Mouse (Mus musculus): ENCODE data around the gene Acp1. TPM values are rescaled to one million over a fixed set of nuclear protein-coding genes. Genes with fewer than 3 reads are reported as not detected.

The Acp1 gene
- 53.6 and 63.6 TPM in 2 replicates for polyA plus RNA-seq (2011; ENCODE audit: insufficient read depth, insufficient read length, low replicate concordance, missing spikeins)

GRCm38 (mm10) chr12:30911261-30912047 lies at the start of gene Acp1, which contains the start of gene Sh3yl1:
Acp1 (minus strand) TSS chr12:30911589.
Sh3yl1 (plus strand) TSS chr12:30911668.
- under 1% methylated on average over 52 of the region's 52 CpGs for WGBS
- Histone ChIP-seq H3K4me3 (replicated peaks; ENCODE audit: control insufficient read depth, low read depth, low read length) (peak within 1 kb of the TSS; percentile 94), H3K27ac (ENCODE audit: control insufficient read depth, insufficient read depth, low read depth, low read length, poor library complexity) (peak within 1 kb of the TSS; percentile 77), H3K4me1 (ENCODE audit: control insufficient read depth, insufficient read depth, low read length) (peaks cover 1% of the 10 kb centered on the region; the same call in 1 of the 2 replicates)
- TF ChIP-seq POLR2A (IDR thresholded peaks at IDR 0.05; ENCODE audit: borderline replicate concordance, control insufficient read depth, low read depth, low read length) (peak; percentile 81), CTCF (IDR thresholded peaks at IDR 0.05; ENCODE audit: control insufficient read depth, insufficient read depth, low read length) (no peak)

DNA sequence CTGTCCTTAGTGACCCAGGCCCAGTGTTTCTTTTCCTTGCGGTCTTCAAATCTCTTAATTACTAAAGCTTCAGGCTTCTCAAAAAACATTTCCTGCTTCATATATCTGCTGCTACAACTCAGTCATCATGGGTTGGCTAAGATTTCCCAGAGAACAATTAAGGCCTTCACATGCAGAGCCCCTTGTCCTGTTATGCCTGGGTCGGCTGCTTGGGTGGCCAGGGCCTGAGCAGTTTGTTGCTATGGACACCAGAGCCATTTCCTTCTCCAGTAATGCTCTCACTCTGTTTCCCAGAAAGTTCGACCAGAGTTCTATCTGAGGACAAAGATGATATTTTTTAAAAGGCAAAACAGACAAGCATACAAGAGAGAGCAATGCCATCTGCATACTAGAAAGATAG lies 32.8 kb upstream of the Acp1 start:
- Histone ChIP-seq H3K4me1 (ENCODE audit: control insufficient read depth, insufficient read depth, low read length) (no peaks in the 10 kb centered on the region), H3K4me3 (replicated peaks; ENCODE audit: control insufficient read depth, low read depth, low read length) (no peak overlapping the region), H3K27ac (ENCODE audit: control insufficient read depth, insufficient read depth, low read depth, low read length, poor library complexity) (no peak overlapping the region)
- 80% methylated on average over 3 of the region's 3 CpGs for whole genome bisulfite sequencing
- no peak for TF ChIP-seq CTCF (IDR thresholded peaks at IDR 0.05; ENCODE audit: control insufficient read depth, insufficient read depth, low read length)
- no peak for TF ChIP-seq POLR2A (IDR thresholded peaks at IDR 0.05; ENCODE audit: borderline replicate concordance, control insufficient read depth, low read depth, low read length)

DNA sequence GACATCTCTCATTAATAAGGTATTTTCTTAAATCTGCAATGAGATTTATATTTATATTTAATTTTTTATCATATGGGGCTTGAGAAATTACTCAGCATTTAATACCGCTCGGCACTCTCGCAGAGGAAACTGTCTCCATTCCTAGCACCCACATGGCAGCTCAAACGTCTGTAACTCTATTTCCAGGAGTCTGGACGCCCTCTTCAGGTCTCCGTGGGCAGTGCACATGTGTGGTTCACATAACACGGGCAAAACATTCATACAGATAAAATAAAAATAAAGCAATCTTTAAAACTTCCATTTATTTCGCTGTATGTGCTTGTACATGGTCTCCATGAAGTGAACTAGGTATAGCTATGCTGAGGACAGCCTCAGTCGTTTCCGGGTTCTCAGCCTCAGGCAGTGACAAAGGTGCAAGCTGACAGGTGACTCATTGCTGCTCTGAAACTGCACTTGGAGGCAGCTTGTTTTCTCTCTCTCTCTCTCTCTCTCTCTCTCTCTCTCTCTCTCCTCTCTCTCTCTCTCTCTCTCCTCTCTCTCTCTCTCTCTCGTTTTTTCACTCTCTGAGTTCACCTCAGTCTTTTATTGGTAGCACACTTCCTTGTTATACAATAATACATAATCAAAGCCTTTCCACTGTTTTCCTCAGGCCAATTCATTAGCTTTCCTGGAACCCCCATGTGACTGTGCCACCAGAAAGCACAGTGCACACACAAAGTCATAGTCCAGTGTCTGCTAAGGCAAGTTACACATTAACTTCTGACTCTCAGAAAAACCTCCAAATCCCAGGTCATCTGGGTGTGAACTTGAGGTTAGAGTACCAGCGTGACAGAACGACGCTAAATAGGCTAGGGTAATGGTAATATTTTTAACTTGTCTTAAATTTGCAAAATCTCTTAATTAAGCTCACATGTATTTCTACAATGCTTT lies 31.9 kb upstream of the Acp1 start:
- Histone ChIP-seq H3K27ac (ENCODE audit: control insufficient read depth, insufficient read depth, low read depth, low read length, poor library complexity) (no peak overlapping the region), H3K4me1 (ENCODE audit: control insufficient read depth, insufficient read depth, low read length) (no peaks in the 10 kb centered on the region), H3K4me3 (replicated peaks; ENCODE audit: control insufficient read depth, low read depth, low read length) (no peak overlapping the region)
- TF ChIP-seq CTCF (IDR thresholded peaks at IDR 0.05; ENCODE audit: control insufficient read depth, insufficient read depth, low read length), result no peak
- TF ChIP-seq POLR2A (IDR thresholded peaks at IDR 0.05; ENCODE audit: borderline replicate concordance, control insufficient read depth, low read depth, low read length), result no peak
- 84% methylated on average over 14 of the region's 14 CpGs for WGBS

DNA sequence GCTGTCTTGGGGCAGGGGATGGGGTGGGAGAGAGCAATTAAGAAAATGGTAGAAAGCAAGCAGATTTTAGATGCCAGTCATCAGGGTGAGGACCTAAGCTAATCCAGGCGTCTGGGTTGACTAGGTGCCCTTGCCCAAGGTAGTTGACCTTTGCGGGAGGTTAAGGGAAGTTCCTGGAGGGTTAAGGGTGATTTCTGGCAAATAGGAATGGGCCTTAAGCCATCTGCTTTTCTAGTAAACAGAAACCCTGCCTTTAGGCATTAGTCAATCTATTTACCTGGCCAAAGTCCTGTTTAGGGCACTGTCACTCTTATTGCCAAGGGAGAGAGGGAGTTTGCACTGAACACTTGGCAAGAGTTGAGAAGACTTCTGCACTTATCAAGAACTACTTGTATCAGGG lies 25.5 kb upstream of the Acp1 start:
- Histone ChIP-seq H3K27ac (ENCODE audit: control insufficient read depth, insufficient read depth, low read depth, low read length, poor library complexity) (no peak overlapping the region), H3K4me1 (ENCODE audit: control insufficient read depth, insufficient read depth, low read length) (no peaks in the 10 kb centered on the region), H3K4me3 (replicated peaks; ENCODE audit: control insufficient read depth, low read depth, low read length) (no peak overlapping the region)
- no peak for TF ChIP-seq CTCF (IDR thresholded peaks at IDR 0.05; ENCODE audit: control insufficient read depth, insufficient read depth, low read length)
- no peak for TF ChIP-seq POLR2A (IDR thresholded peaks at IDR 0.05; ENCODE audit: borderline replicate concordance, control insufficient read depth, low read depth, low read length)
- 78% methylated on average over 2 of the region's 2 CpGs for WGBS

DNA sequence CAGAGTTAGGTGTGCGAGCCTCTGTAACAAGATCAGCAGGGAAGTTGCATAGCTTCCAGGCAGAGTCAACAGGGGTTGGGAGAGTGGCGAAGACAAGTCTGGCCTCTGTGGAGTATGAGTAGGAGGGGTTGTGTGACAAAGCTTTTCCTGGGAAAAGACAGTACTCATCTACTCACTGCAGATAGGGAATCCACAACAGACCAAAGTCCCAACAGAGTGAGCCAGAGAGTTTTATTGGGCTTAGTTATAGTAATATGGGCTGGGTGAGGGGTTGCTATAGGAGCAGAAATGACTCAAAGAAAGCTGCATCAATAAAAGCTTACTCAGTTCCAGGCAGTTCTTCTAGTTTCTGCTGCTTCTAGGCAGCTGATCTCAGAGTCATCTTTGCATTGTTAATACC lies 21.9 kb upstream of the Acp1 start:
- no peak for TF ChIP-seq CTCF (IDR thresholded peaks at IDR 0.05; ENCODE audit: control insufficient read depth, insufficient read depth, low read length)
- WGBS, result 88% methylated on average over 2 of the region's 2 CpGs
- no peak overlapping the region for H3K4me3 ChIP-seq (replicated peaks; ENCODE audit: control insufficient read depth, low read depth, low read length)
- H3K27ac ChIP-seq (ENCODE audit: control insufficient read depth, insufficient read depth, low read depth, low read length, poor library complexity), result no peak overlapping the region
- H3K4me1 ChIP-seq (ENCODE audit: control insufficient read depth, insufficient read depth, low read length), result no peaks in the 10 kb centered on the region

GRCm38 (mm10) chr12:30928182-30928581 lies 16.8 kb upstream of the Acp1 start:
- TF ChIP-seq POLR2A (IDR thresholded peaks at IDR 0.05; ENCODE audit: borderline replicate concordance, control insufficient read depth, low read depth, low read length) (no peak), CTCF (IDR thresholded peaks at IDR 0.05; ENCODE audit: control insufficient read depth, insufficient read depth, low read length) (no peak)
- no peak overlapping the region for H3K27ac ChIP-seq (ENCODE audit: control insufficient read depth, insufficient read depth, low read depth, low read length, poor library complexity)
- no peak overlapping the region for H3K4me3 ChIP-seq (replicated peaks; ENCODE audit: control insufficient read depth, low read depth, low read length)
- H3K4me1 ChIP-seq (ENCODE audit: control insufficient read depth, insufficient read depth, low read length), result no peaks in the 10 kb centered on the region
- WGBS, result 92% methylated on average over 6 of the region's 6 CpGs

DNA sequence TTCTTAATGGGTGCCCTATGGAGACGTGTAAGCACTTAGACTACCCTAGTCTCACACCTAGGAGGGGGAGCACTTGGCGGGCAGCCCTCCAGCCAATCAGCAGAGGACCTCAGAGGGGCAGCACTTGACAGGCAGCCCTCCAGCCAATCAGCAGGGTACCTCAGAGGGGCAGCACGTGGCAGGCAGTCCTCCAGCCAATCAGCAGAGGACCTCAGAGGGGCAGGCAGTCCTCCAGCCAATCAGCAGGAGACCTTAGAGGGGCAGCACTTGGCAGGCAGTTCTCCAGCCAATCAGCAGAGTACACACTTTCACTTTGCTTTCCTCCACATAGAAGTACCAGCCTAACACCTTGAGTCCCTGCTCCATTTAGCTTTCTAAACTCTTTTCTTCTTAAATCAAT lies 11.0 kb upstream of the Acp1 start:
- no peak overlapping the region for H3K4me3 ChIP-seq (replicated peaks; ENCODE audit: control insufficient read depth, low read depth, low read length)
- TF ChIP-seq CTCF (IDR thresholded peaks at IDR 0.05; ENCODE audit: control insufficient read depth, insufficient read depth, low read length), result no peak
- TF ChIP-seq POLR2A (IDR thresholded peaks at IDR 0.05; ENCODE audit: borderline replicate concordance, control insufficient read depth, low read depth, low read length), result no peak
- no peak overlapping the region for H3K27ac ChIP-seq (ENCODE audit: control insufficient read depth, insufficient read depth, low read depth, low read length, poor library complexity)
- no peaks in the 10 kb centered on the region for H3K4me1 ChIP-seq (ENCODE audit: control insufficient read depth, insufficient read depth, low read length)
- WGBS, result 71% methylated on average over 3 of the region's 3 CpGs

DNA sequence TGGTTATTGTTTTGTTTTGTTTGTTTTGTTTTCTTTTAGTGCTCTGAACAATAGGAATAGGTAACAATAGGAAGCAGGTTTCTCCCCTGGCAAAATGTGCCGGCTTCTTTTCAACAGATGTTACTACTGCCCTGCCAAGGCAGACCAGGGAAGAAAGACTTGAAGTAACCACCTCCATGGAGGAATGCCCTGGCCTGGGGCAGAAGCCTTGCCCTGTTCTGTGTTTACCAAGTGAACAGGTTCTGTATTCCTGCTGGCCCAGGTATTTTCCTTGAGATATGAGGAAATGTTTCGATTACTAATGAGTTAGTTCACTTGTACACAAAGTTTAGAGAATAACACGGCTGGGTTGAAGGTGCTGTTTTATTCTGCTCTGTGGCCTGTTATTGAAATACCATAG lies 1.5 kb upstream of the Acp1 start:
- no peak overlapping the region for H3K4me3 ChIP-seq (replicated peaks; ENCODE audit: control insufficient read depth, low read depth, low read length)
- TF ChIP-seq CTCF (IDR thresholded peaks at IDR 0.05; ENCODE audit: control insufficient read depth, insufficient read depth, low read length) (no peak), POLR2A (IDR thresholded peaks at IDR 0.05; ENCODE audit: borderline replicate concordance, control insufficient read depth, low read depth, low read length) (no peak)
- WGBS, result 77% methylated on average over 3 of the region's 3 CpGs
- no peak overlapping the region for H3K27ac ChIP-seq (ENCODE audit: control insufficient read depth, insufficient read depth, low read depth, low read length, poor library complexity)
- H3K4me1 ChIP-seq (ENCODE audit: control insufficient read depth, insufficient read depth, low read length), result peaks cover 1% of the 10 kb centered on the region; the same call in 1 of the 2 replicates
